Mouse (Mus musculus) hindbrain, embryonic 10.5 days (tissue): Measurements from ENCODE around the gene Gpr171. TPM values are rescaled to one million over a fixed set of nuclear protein-coding genes. Genes with fewer than 3 reads are reported as not detected.
"Not testable (repeated sequence)": the region's sequence is repeated elsewhere in the genome, so short reads cannot be mapped to it uniquely, and the experiment has no call there.

Source experiments
- DNase-seq: peaks from one replicate; pipeline ENCODE4 v3.0.0-alpha.2; 2017; ENCODE audit warnings: low spot score
- H3K27ac ChIP-seq: fragments of 300-500 bp; sonication (generic); 2 replicates; pipeline ENCODE4 v1.5.1; 2016; ENCODE audit warnings: mild to moderate bottlenecking, moderate library complexity
- H3K27me3 ChIP-seq: fragments of 300-500 bp; sonication (generic); 2 replicates; pipeline ENCODE4 v1.6.1; 2016; ENCODE audit warnings: mild to moderate bottlenecking; ENCODE audit not compliant: poor library complexity, insufficient read depth, severe bottlenecking
- H3K36me3 ChIP-seq: fragments of 300-500 bp; sonication (generic); 2 replicates; pipeline ENCODE4 v1.6.1; 2016; ENCODE audit warnings: mild to moderate bottlenecking, moderate library complexity
- H3K4me1 ChIP-seq: fragments of 300-500 bp; sonication (generic); replicated peaks from 2 replicates; pipeline ENCODE4 v1.6.1; 2016; ENCODE audit warnings: mild to moderate bottlenecking
- H3K4me3 ChIP-seq: fragments of 300-500 bp; sonication (generic); 2 replicates; pipeline ENCODE4 v1.5.1; 2016; ENCODE audit warnings: mild to moderate bottlenecking, moderate library complexity
- H3K9me3 ChIP-seq: fragments of 300-500 bp; sonication (generic); 2 replicates; pipeline ENCODE4 v1.6.1; 2016; ENCODE audit warnings: mild to moderate bottlenecking, moderate library complexity
- WGBS: fragments of 180-500 bp; shearing (Covaris S2); methylation state at CpG from one replicate; pipeline ENCODE4 v1.1.7; 2016; 5-methylcytosine and 5-hydroxymethylcytosine counted together
- polyA plus RNA-seq: library from polyadenylated mRNA; unstranded; fragments of >200 nt; fragmentation: Nextera tagmentation; extraction: Ambion mirVana; gene quantifications from 2 replicates; pipeline ENCODE4 v1.2.1, GENCODE M21; 2016

The Gpr171 gene
- polyA plus RNA-seq, 1 experiment from 2014 or later = 0.76 TPM

DNA sequence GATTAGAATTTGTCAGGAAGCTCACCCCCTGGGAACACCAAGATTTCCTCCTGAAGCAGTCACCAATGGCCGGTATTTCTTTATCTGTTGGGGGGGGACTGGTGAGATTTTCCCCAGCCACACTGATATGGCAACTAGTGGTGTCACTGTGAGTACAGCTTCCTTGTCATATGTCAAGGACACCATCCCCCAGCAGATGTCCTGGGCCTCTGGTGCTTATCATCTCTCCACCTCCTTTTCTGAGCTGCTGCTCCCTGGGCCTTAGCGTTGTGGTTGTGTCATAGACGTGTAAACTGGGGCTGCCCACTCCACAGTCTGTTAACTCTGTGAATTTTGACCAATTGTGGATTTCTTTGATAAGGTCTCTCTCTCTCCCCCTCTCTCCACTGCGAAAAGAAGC, 2.8 kb upstream of the Gpr171 start:
- no peak overlapping the region for H3K4me3 ChIP-seq
- DNase-seq = no peak
- H3K4me1 ChIP-seq = no peaks in the 10 kb centered on the region
- WGBS = 84% methylated on average over 4 of the region's 4 CpGs
- H3K27me3 ChIP-seq = no peaks in the 10 kb centered on the region
- no peak overlapping the region for H3K27ac ChIP-seq
- H3K9me3 ChIP-seq = no peaks in the 10 kb centered on the region
- H3K36me3 ChIP-seq = no peaks in the 10 kb centered on the region

DNA sequence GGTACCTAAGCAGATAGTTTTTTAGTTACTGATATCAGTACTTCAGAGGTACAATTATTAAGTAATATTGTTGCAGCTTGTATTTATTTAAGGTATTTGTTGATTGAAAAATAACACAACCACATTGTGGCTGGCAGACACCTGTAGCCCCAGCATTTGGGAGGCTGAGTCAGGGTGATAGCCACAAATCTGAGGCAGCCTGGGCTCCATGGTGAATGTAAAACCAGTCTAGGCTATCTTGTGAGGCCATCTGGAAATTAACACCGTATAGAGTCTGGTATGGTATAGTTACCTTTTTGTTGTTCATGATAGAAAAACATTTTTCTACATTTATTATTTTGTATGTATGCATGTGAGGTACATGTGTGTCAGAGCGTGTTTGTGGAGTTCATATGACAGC, 525 bp upstream of the Gpr171 start:
- no peak overlapping the region for H3K27ac ChIP-seq
- no peaks in the 10 kb centered on the region for H3K27me3 ChIP-seq
- DNase-seq = no peak
- H3K9me3 ChIP-seq = no peaks in the 10 kb centered on the region
- no peak overlapping the region for H3K4me3 ChIP-seq
- 0 out of 2 replicates have a peak, but pooled peaks cover 4% of the 10 kb centered on the region for H3K4me1 ChIP-seq
- 96% methylated on average over 2 of the region's 2 CpGs for WGBS
- H3K36me3 ChIP-seq = no peaks in the 10 kb centered on the region

DNA sequence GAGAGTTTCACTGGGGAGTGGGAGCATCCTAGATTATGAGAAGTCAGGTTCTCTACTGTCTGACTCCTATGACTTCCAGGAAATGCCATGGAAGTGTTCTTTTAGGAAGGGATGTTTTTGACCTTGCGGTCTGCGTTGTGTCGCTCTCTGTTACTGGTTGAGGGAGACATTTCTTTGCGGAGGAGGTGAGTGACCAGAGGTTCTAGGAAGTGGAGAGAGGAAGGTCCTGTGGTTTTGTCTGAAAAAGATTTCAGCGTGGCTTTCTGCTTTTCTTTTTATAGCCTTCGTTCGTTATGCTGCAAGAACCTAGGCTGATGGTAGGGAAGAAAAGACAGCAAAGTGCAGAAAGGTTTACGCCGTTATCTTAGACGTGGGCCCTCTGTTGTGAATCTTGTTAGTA, 3.1 kb downstream of the Gpr171 start:
- Histone ChIP-seq H3K36me3 (no peaks in the 10 kb centered on the region), H3K9me3 (no peaks in the 10 kb centered on the region), H3K27ac (no peak overlapping the region), H3K4me3 (no peak overlapping the region), H3K27me3 (no peaks in the 10 kb centered on the region), H3K4me1 (0 out of 2 replicates have a peak, but pooled peaks cover 6% of the 10 kb centered on the region)
- DNase-seq = no peak
- WGBS = 89% methylated on average over 10 of the region's 10 CpGs

DNA sequence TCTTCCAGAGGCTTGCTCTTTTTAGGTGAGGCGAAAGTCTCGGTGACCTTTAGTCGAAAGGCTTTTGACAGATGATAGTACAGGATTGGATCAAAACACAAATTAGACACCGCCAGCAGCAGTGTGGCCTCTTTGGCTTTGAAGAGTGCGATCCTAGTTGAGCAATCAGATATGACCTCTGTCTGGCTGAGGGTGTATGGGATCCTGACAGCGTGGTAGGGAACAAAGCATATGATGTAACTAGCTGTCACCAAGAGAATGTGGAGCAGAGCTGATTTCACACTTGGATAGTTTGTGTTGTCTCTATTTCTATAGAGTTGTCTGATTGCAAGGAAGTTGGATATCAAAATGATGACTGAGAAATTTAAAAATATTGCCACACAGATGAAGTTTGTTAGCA, 4.2 kb downstream of the Gpr171 start:
- WGBS = 52% methylated on average over 6 of the region's 6 CpGs

DNA sequence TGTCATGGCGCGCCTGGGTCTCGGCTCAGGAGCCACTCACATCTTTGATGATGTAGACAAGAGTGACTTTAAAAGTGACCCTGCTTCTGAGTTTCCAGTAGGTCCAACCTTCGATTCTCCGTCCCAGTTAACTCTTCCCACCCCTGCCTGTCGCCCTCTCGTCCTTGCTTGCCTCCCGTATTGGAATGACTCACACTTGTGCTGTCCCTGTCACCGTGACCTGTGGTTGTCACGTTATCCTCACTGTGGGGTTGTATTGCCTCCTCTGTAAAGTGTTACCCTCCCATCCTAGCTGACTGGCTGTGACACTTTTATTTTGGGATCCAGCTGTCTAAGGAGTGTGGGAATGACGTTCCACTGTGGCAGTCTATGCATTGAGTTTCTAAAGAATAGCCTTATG, 8.9 kb downstream of the Gpr171 start:
- H3K27ac ChIP-seq = no peak overlapping the region
- DNase-seq = no peak
- no peaks in the 10 kb centered on the region for H3K9me3 ChIP-seq
- no peak overlapping the region for H3K4me3 ChIP-seq
- 82% methylated on average over 11 of the region's 11 CpGs for WGBS
- no peaks in the 10 kb centered on the region for H3K36me3 ChIP-seq
- no peaks in the 10 kb centered on the region for H3K27me3 ChIP-seq
- 0 out of 2 replicates have a peak, but pooled peaks cover 6% of the 10 kb centered on the region for H3K4me1 ChIP-seq

More for the DNA sequence above, 4.2 kb downstream of the Gpr171 start:
- Histone ChIP-seq H3K27me3 (no peaks in the 10 kb centered on the region), H3K27ac (no peak overlapping the region), H3K9me3 (no peaks in the 10 kb centered on the region), H3K36me3 (no peaks in the 10 kb centered on the region), H3K4me3 (no peak overlapping the region), H3K4me1 (0 out of 2 replicates have a peak, but pooled peaks cover 6% of the 10 kb centered on the region)
- no peak for DNase-seq

DNA sequence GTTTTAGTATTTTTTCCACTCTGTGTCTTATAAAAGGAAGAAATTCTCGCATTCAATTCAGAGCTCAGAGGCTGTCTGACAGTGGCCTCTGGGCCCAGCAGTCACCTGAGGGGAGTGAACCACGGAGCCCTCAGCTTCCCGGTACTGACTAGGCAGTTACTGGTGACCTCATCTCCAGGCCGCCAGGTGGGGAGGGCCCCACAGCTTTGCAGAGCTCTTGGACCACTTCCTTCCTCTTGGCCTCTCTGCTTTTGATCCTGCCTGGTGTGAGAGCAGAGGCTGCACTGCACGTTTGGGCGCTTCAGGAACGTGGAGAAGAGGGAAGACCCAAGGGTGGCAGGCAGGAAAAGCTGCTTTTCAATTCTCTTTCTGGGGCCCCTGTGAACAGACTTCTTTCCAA, 20.7 kb downstream of the Gpr171 start:
- Histone ChIP-seq H3K4me3 (no peak overlapping the region), H3K9me3 (no peaks in the 10 kb centered on the region), H3K36me3 (0 out of 2 replicates have a peak, but pooled peaks cover 3% of the 10 kb centered on the region), H3K27me3 (no peaks in the 10 kb centered on the region), H3K4me1 (peaks cover 15% of the 10 kb centered on the region), H3K27ac (peak overlapping the region; percentile 35)
- 27% methylated on average over 7 of the region's 7 CpGs for WGBS
- DNase-seq = peak; percentile 18

DNA sequence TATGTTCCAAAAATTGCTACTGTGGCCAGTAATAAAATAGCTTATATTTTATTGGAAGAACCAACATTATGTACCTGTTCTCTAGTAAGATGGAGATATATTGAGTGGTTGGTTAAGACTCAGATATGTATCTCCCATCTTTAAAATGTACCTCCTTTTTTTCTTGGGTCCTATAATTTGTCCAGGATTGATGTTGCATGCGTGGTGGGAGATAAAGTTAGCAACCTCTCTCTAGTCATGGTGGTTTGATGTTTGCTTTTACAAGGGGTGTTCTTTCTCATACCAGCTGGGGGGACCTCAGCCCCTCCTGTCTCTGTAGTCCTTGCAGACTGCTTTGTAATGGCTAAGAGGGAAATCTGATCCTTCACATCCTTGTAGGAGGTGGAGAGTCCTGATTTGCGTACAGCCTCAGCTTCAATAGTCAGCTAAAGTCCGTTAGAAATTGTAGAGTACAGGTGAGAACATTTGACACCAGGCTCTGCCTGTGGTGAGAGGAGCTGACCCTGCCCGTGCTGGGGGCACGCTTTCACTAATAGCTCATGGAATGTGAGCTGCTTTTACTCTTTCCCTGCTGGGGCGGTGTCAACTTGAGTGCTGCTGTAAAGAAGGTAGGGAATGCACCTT, 21.2 kb downstream of the Gpr171 start:
- H3K4me1 ChIP-seq = peaks cover 15% of the 10 kb centered on the region
- no peaks in the 10 kb centered on the region for H3K27me3 ChIP-seq
- no peaks in the 10 kb centered on the region for H3K9me3 ChIP-seq
- no peak for DNase-seq
- H3K36me3 ChIP-seq = 0 out of 2 replicates have a peak, but pooled peaks cover 5% of the 10 kb centered on the region
- no peak overlapping the region for H3K27ac ChIP-seq
- H3K4me3 ChIP-seq = no peak overlapping the region
- 20% methylated on average over 6 of the region's 6 CpGs for WGBS

DNA sequence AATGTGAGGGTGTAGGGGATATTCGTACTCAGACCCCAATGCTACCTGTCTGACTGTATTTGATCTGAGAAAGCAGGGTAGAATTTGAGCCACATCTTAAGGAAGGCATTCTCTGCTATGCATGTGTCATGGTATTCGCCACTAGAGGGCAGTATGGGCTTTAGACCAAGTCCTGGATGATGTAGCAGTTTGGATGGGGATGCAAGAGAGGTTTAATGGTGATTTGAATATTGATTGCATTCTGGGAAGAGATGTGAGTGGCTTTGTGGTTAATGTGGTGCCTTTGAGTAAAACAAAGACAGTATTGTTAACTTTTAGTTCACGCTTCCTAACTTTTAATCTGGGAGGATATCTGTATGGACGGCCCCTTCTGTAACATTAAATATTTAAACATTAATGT, 22.3 kb downstream of the Gpr171 start:
- no peak overlapping the region for H3K4me3 ChIP-seq
- H3K36me3 ChIP-seq = 0 out of 2 replicates have a peak, but pooled peaks cover 5% of the 10 kb centered on the region
- DNase-seq = peak; percentile 42
- peaks cover 15% of the 10 kb centered on the region for H3K4me1 ChIP-seq
- H3K27ac ChIP-seq = no peak overlapping the region
- no peaks in the 10 kb centered on the region for H3K9me3 ChIP-seq
- 40% methylated on average over 4 of the region's 4 CpGs for WGBS
- H3K27me3 ChIP-seq = no peaks in the 10 kb centered on the region

DNA sequence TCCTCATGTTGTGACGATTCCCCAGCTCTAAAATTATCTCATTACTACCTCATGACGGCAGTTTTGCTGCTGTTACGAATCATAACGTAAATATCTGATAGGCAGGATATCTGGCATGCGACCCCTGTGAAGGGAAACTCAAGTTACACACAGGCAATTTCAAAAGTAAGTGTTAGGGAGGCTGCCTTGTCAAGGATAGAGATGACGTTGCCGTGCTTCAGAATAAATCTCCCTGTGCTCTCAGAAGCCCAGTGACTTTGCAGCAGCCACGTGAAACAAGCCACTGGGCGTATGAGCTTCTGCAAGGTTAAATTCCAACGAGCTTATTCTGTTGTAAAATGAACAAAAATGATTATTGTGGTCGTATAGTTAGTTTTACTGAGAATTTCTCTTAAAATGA, 23.0 kb downstream of the Gpr171 start:
- no peak overlapping the region for H3K4me3 ChIP-seq
- H3K36me3 ChIP-seq = 0 out of 2 replicates have a peak, but pooled peaks cover 3% of the 10 kb centered on the region
- no peaks in the 10 kb centered on the region for H3K27me3 ChIP-seq
- no peak overlapping the region for H3K27ac ChIP-seq
- no peak for DNase-seq
- WGBS = 84% methylated on average over 11 of the region's 11 CpGs
- no peaks in the 10 kb centered on the region for H3K9me3 ChIP-seq
- H3K4me1 ChIP-seq = peaks cover 15% of the 10 kb centered on the region

DNA sequence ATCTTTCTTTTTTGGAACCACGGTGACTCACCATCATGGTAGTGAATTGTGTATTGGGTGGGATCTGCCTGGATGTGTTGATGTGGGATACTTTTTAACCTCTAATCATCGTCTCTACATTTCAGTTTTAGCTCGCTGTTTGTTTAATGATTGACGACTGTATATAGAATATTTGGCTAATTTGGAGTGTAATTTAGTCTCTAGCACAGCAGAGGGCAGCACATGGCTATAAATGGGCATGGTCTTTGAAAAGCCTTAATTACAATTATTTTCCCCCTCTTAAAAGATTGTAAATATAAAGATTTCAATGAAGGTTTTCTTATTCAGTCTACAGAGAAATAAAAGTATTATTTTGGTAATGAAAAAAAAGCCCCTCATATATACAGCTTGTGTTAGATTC, 24.3 kb downstream of the Gpr171 start:
- Histone ChIP-seq H3K36me3 (0 out of 2 replicates have a peak, but pooled peaks cover 3% of the 10 kb centered on the region), H3K4me1 (peaks cover 15% of the 10 kb centered on the region), H3K9me3 (no peaks in the 10 kb centered on the region), H3K27ac (no peak overlapping the region), H3K27me3 (no peaks in the 10 kb centered on the region), H3K4me3 (no peak overlapping the region)
- DNase-seq = no peak
- 61% methylated on average over 4 of the region's 4 CpGs for WGBS

DNA sequence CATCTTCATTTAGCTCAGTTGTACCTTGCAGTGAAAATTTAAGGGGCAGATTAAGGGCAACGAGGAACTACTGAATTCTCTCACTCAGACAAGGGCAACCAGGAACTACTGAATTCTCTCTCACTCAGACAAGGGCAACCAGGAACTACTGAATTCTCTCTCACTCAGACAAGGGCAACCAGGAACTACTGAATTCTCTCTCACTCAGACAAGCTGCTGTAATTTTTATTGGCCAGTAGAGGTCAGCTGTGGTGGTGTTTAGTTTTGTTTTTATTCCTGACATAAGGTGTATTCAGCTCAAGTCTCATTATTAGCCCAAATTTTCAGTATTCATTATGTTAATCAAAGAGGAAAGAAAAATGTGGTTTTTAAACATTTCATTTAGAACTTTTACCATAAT, 32.5 kb downstream of the Gpr171 start:
- H3K4me3 ChIP-seq, H3K36me3 ChIP-seq, H3K9me3 ChIP-seq, H3K4me1 ChIP-seq, H3K27ac ChIP-seq, DNase-seq, H3K27me3 ChIP-seq: not testable (repeated sequence)
- 84% methylated on average over 1 of the region's 1 CpGs for WGBS

DNA sequence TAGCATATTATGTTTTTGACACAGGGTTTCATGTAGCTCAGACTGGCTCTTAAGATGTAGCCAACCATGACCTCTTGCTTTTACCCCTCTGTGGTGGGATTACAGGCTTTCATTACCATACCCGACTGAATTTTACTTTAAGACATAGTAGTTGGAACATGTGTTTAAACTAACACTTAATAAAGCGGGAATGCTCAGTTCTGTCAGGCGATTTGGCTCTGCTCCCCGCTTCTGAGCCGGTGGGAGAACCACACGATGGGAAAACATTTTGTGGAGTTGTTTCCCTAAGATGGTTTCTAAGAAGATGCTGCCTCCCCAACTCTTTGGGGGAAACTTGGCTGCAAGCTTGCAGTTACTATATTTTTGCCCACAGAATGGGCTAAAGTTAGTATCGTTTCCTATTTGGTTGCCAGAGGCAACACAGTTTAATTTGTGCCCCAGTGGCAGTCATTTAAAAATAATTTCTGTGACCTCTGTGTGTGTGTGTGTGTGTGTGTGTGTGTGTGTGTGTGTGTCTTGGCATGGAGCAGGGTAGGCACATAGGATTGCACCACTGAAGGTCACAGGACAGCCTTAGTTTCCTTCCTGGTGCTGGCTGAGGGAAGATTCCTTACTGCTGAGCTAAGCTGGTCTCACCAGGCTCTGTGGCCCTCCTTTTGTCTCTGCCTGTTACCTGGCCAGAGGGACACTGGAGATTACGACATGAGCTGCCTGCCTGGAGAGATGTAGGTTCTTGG, 34.9 kb downstream of the Gpr171 start:
- Histone ChIP-seq H3K4me1 (peaks cover 4% of the 10 kb centered on the region; the same call in 1 of the 2 replicates), H3K36me3 (0 out of 2 replicates have a peak, but pooled peaks cover 2% of the 10 kb centered on the region), H3K9me3 (no peaks in the 10 kb centered on the region), H3K27ac (no peak overlapping the region), H3K4me3 (no peak overlapping the region), H3K27me3 (no peaks in the 10 kb centered on the region)
- 85% methylated on average over 8 of the region's 8 CpGs for WGBS
- DNase-seq = no peak

DNA sequence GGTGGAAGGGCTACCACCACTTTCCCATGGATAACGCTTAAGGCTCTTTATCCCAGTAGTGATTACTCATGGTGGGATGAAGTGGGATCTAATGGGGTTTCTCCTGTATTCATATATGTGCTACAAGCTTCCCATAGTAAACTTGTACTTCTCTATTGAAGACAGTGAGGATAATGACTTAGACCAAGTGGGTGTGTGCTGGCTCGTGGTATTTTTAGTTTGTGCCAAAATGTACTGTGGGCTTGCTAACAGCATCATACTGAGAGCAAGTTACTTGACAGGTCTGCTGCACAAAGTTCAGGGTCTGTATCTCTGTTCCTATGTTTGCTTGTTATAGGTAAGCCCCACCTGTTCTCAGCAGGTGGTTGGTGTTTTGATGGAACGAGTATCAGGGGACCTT, 35.7 kb downstream of the Gpr171 start:
- H3K9me3 ChIP-seq = no peaks in the 10 kb centered on the region
- no peaks in the 10 kb centered on the region for H3K27me3 ChIP-seq
- H3K36me3 ChIP-seq = 0 out of 2 replicates have a peak, but pooled peaks cover 2% of the 10 kb centered on the region
- H3K4me3 ChIP-seq = no peak overlapping the region
- H3K4me1 ChIP-seq = peaks cover 4% of the 10 kb centered on the region; the same call in 1 of the 2 replicates
- no peak overlapping the region for H3K27ac ChIP-seq
- no peak for DNase-seq
- 90% methylated on average over 3 of the region's 3 CpGs for WGBS
